Mouse (Mus musculus): ENCODE results near the gene Ankrd17. TPM values are rescaled to one million over a fixed set of nuclear protein-coding genes. Genes with fewer than 3 reads are reported as not detected.
"Not testable (repeated sequence)": the region's sequence is repeated elsewhere in the genome, so short reads cannot be mapped to it uniquely, and the experiment has no call there.

Gene Ankrd17
- polyA plus RNA-seq, 1 experiment = 13.0 TPM

- H3K36me3 ChIP-seq (ENCODE audit: control insufficient read depth, insufficient read depth, low read length) = peaks cover 40% of the 10 kb centered on the region
- TF ChIP-seq POLR2A (IDR thresholded peaks at IDR 0.05; ENCODE audit: low read depth, low read length) = no peak
- no peak for TF ChIP-seq CTCF (IDR thresholded peaks at IDR 0.05; ENCODE audit: extremely low read depth, insufficient read length, insufficient replicate concordance, low read depth, low read length)
- no peak overlapping the region for H3K27ac ChIP-seq (ENCODE audit: insufficient read depth, low read depth, low read length)
- no peak overlapping the region for H3K4me3 ChIP-seq (ENCODE audit: low read depth, low read length)
- 33% methylated on average over 3 of the region's 3 CpGs for WGBS
- H3K4me1 ChIP-seq (ENCODE audit: control insufficient read depth, insufficient read depth, insufficient read length, low read length) = peaks cover 4% of the 10 kb centered on the region; the same call in 1 of the 2 replicates
- no peaks in the 10 kb centered on the region for H3K27me3 ChIP-seq (ENCODE audit: control insufficient read depth, insufficient read depth, low read length)
Observed at GRCm38 (mm10) chr5:90279418-90279817, 87.0 kb downstream of the Ankrd17 start.

- H3K27ac ChIP-seq (ENCODE audit: insufficient read depth, low read depth, low read length) = no peak overlapping the region
- 94% methylated on average over 1 of the region's 1 CpGs for WGBS
- H3K36me3 ChIP-seq (ENCODE audit: control insufficient read depth, insufficient read depth, low read length) = peaks cover 25% of the 10 kb centered on the region
- TF ChIP-seq CTCF (IDR thresholded peaks at IDR 0.05; ENCODE audit: extremely low read depth, insufficient read length, insufficient replicate concordance, low read depth, low read length) = no peak
- TF ChIP-seq POLR2A (IDR thresholded peaks at IDR 0.05; ENCODE audit: low read depth, low read length) = no peak
- no peak overlapping the region for H3K4me3 ChIP-seq (ENCODE audit: low read depth, low read length)
- H3K27me3 ChIP-seq (ENCODE audit: control insufficient read depth, insufficient read depth, low read length) = no peaks in the 10 kb centered on the region
- H3K4me1 ChIP-seq (ENCODE audit: control insufficient read depth, insufficient read depth, insufficient read length, low read length) = no peaks in the 10 kb centered on the region
Observed at GRCm38 (mm10) chr5:90277443-90277842, 88.9 kb downstream of the Ankrd17 start.

GRCm38 (mm10) chr5:90274806-90275205, 91.6 kb downstream of the Ankrd17 start:
- Histone ChIP-seq H3K4me3 (ENCODE audit: low read depth, low read length) (no peak overlapping the region), H3K27me3 (ENCODE audit: control insufficient read depth, insufficient read depth, low read length) (no peaks in the 10 kb centered on the region), H3K4me1 (ENCODE audit: control insufficient read depth, insufficient read depth, insufficient read length, low read length) (no peaks in the 10 kb centered on the region), H3K36me3 (ENCODE audit: control insufficient read depth, insufficient read depth, low read length) (peaks cover 30% of the 10 kb centered on the region), H3K27ac (ENCODE audit: insufficient read depth, low read depth, low read length) (no peak overlapping the region)
- TF ChIP-seq POLR2A (IDR thresholded peaks at IDR 0.05; ENCODE audit: low read depth, low read length) = no peak
- no peak for TF ChIP-seq CTCF (IDR thresholded peaks at IDR 0.05; ENCODE audit: extremely low read depth, insufficient read length, insufficient replicate concordance, low read depth, low read length)
- 66% methylated on average over 1 of the region's 1 CpGs for WGBS

- 79% methylated on average over 2 of the region's 2 CpGs for WGBS
Observed at GRCm38 (mm10) chr5:90262230-90262629, 104.1 kb downstream of the Ankrd17 start.

GRCm38 (mm10) chr5:90257023-90257422, 109.4 kb downstream of the Ankrd17 start:
- 88% methylated on average over 3 of the region's 3 CpGs for WGBS
- TF ChIP-seq POLR2A (IDR thresholded peaks at IDR 0.05; ENCODE audit: low read depth, low read length) = no peak
- TF ChIP-seq CTCF (IDR thresholded peaks at IDR 0.05; ENCODE audit: extremely low read depth, insufficient read length, insufficient replicate concordance, low read depth, low read length) = no peak
- Histone ChIP-seq H3K27ac (ENCODE audit: insufficient read depth, low read depth, low read length) (no peak overlapping the region), H3K36me3 (ENCODE audit: control insufficient read depth, insufficient read depth, low read length) (peaks cover 72% of the 10 kb centered on the region), H3K4me1 (ENCODE audit: control insufficient read depth, insufficient read depth, insufficient read length, low read length) (no peaks in the 10 kb centered on the region), H3K4me3 (ENCODE audit: low read depth, low read length) (no peak overlapping the region), H3K27me3 (ENCODE audit: control insufficient read depth, insufficient read depth, low read length) (no peaks in the 10 kb centered on the region)

More at GRCm38 (mm10) chr5:90262230-90262629, 104.1 kb downstream of the Ankrd17 start:
- H3K4me1 ChIP-seq (ENCODE audit: control insufficient read depth, insufficient read depth, insufficient read length, low read length); H3K4me3 ChIP-seq (ENCODE audit: low read depth, low read length); H3K27ac ChIP-seq (ENCODE audit: insufficient read depth, low read depth, low read length); H3K27me3 ChIP-seq (ENCODE audit: control insufficient read depth, insufficient read depth, low read length): not testable (repeated sequence)
- peaks cover 53% of the 10 kb centered on the region for H3K36me3 ChIP-seq (ENCODE audit: control insufficient read depth, insufficient read depth, low read length)

- no peaks in the 10 kb centered on the region for H3K27me3 ChIP-seq (ENCODE audit: control insufficient read depth, insufficient read depth, low read length)
- no peaks in the 10 kb centered on the region for H3K4me1 ChIP-seq (ENCODE audit: control insufficient read depth, insufficient read depth, insufficient read length, low read length)
- TF ChIP-seq CTCF (IDR thresholded peaks at IDR 0.05; ENCODE audit: extremely low read depth, insufficient read length, insufficient replicate concordance, low read depth, low read length) = no peak
- no peak for TF ChIP-seq POLR2A (IDR thresholded peaks at IDR 0.05; ENCODE audit: low read depth, low read length)
- H3K4me3 ChIP-seq (ENCODE audit: low read depth, low read length) = no peak overlapping the region
- no peak overlapping the region for H3K27ac ChIP-seq (ENCODE audit: insufficient read depth, low read depth, low read length)
- peaks cover 60% of the 10 kb centered on the region for H3K36me3 ChIP-seq (ENCODE audit: control insufficient read depth, insufficient read depth, low read length)
Observed at GRCm38 (mm10) chr5:90247503-90247902, 118.9 kb downstream of the Ankrd17 start.

- Histone ChIP-seq H3K4me1 (ENCODE audit: control insufficient read depth, insufficient read depth, insufficient read length, low read length) (no peaks in the 10 kb centered on the region), H3K36me3 (ENCODE audit: control insufficient read depth, insufficient read depth, low read length) (peaks cover 59% of the 10 kb centered on the region), H3K4me3 (ENCODE audit: low read depth, low read length) (no peak overlapping the region), H3K27ac (ENCODE audit: insufficient read depth, low read depth, low read length) (no peak overlapping the region), H3K27me3 (ENCODE audit: control insufficient read depth, insufficient read depth, low read length) (no peaks in the 10 kb centered on the region)
- 86% methylated on average over 2 of the region's 2 CpGs for WGBS
- no peak for TF ChIP-seq POLR2A (IDR thresholded peaks at IDR 0.05; ENCODE audit: low read depth, low read length)
- no peak for TF ChIP-seq CTCF (IDR thresholded peaks at IDR 0.05; ENCODE audit: extremely low read depth, insufficient read length, insufficient replicate concordance, low read depth, low read length)
Observed at GRCm38 (mm10) chr5:90246987-90247386, 119.4 kb downstream of the Ankrd17 start.

- H3K27me3 ChIP-seq (ENCODE audit: control insufficient read depth, insufficient read depth, low read length) = no peaks in the 10 kb centered on the region
- no peak overlapping the region for H3K27ac ChIP-seq (ENCODE audit: insufficient read depth, low read depth, low read length)
- 74% methylated on average over 4 of the region's 4 CpGs for WGBS
- peaks cover 55% of the 10 kb centered on the region for H3K36me3 ChIP-seq (ENCODE audit: control insufficient read depth, insufficient read depth, low read length)
- no peak overlapping the region for H3K4me3 ChIP-seq (ENCODE audit: low read depth, low read length)
- no peaks in the 10 kb centered on the region for H3K4me1 ChIP-seq (ENCODE audit: control insufficient read depth, insufficient read depth, insufficient read length, low read length)
- TF ChIP-seq CTCF (IDR thresholded peaks at IDR 0.05; ENCODE audit: extremely low read depth, insufficient read length, insufficient replicate concordance, low read depth, low read length) = no peak
- TF ChIP-seq POLR2A (IDR thresholded peaks at IDR 0.05; ENCODE audit: low read depth, low read length) = no peak
Observed at GRCm38 (mm10) chr5:90246567-90246966, 119.8 kb downstream of the Ankrd17 start.
